Mouse (Mus musculus): ENCODE results near the gene Ajuba.

- TF ChIP-seq CTCF (IDR thresholded peaks at IDR 0.05; ENCODE audit: control insufficient read depth, insufficient read depth, insufficient read length) (no peak), MYOG (IDR thresholded peaks at IDR 0.05; ENCODE audit: control insufficient read depth, extremely low read depth, insufficient read length) (no peak), USF1 (IDR thresholded peaks at IDR 0.05; ENCODE audit: low read depth) (no peak), MYOD1 (IDR thresholded peaks at IDR 0.05; ENCODE audit: control insufficient read depth, insufficient read length, low read depth) (no peak), FOSL1 (IDR thresholded peaks at IDR 0.05; ENCODE audit: insufficient read depth, low read length, poor library complexity, severe bottlenecking) (no peak), MAX (IDR thresholded peaks at IDR 0.05) (no peak), CEBPB (IDR thresholded peaks at IDR 0.05; ENCODE audit: low read depth) (no peak)
Observed at GRCm38 (mm10) chr14:54617152-54617896, 40.0 kb upstream of the Ajuba start.

Data from C2C12 (cell line).